Mouse (Mus musculus): Measurements from ENCODE around the gene Ldhd. TPM values are rescaled to one million over a fixed set of nuclear protein-coding genes. Genes with fewer than 3 reads are reported as not detected.

Gene Ldhd
- total RNA-seq (2023) = not detected

GRCm38 (mm10) chr8:111630105-111630521, at the start of gene Ldhd:
TSS of gene Ldhd (minus strand) at chr8:111630374.

GRCm38 (mm10) chr8:111643264-111644141, 13.3 kb upstream of the Ldhd start, which contains the start of gene Zfp1:
TSS of gene Zfp1 (plus strand) at chr8:111643401.

Other genes with a start within 250 kb of the Ldhd start
- gene Fa2h, start 236.6 kb downstream of the Ldhd start, total RNA-seq (2023) = not detected
- 1 to 10 TPM; 5.3 to 6.2 TPM for gene Wdr59, start 108.3 kb downstream of the Ldhd start, total RNA-seq (2023)
- gene Znrf1, start 94.3 kb downstream of the Ldhd start, total RNA-seq (2023) = 100 to 1,000 TPM; 159 to 166 TPM
- gene Zfp1, start 13.0 kb upstream of the Ldhd start, total RNA-seq (2023) = 1 to 10 TPM; 2.7 to 3.4 TPM
- gene Ctrb1, start 60.6 kb upstream of the Ldhd start, total RNA-seq (2023) = not detected
- not detected for gene Bcar1, start 113.4 kb upstream of the Ldhd start, total RNA-seq (2023)
- gene Cfdp1, start 223.9 kb upstream of the Ldhd start, total RNA-seq (2023) = 10 to 100 TPM; 26.4 to 26.6 TPM
- 1 to 10 TPM; 3.1 TPM for gene Tmem170, start 246.4 kb upstream of the Ldhd start, total RNA-seq (2023)

Measured in neutrophil, adult 83 days (primary cell).